Comparison of ENCODE assay signal across 26 mouse cellular contexts in genomic region chr12:78522176-78522575, GRCm38 (mm10).
DNase-seq lines count a peak whose midpoint lies in the region; ATAC-seq and TF ChIP-seq lines count a peak whose summit lies in the region.
"Had no signal": no experiment of that assay in that cellular context is flagged by ENCODE, and none has a peak within 500 bp of the region (broad histone marks: within the 10 kb centered on the region; RNA-seq: fewer than 3 reads in every experiment).

No protein-coding gene starts in this region.

- DNase-seq in heart, adult 11 months: peak; percentile 27
- DNase-seq in heart, postnatal 25 days (ENCODE audit: low spot score): no peak
- DNase-seq in retina, embryonic 14.5 days (ENCODE audit: low spot score): peak; percentile 79
- DNase-seq in adrenal gland, postnatal 10 days: no peak
- DNase-seq: adrenal gland, adult 2 months; adrenal gland, postnatal 14 days; adrenal gland, postnatal 36 days; B cell, adult 2 months; cerebellum, adult 11 months; cerebellum, adult 18-20 months; cerebellum, adult 8-10 months; cerebellum, adult 9-11 months; cerebellum, postnatal 14 days; cerebellum, postnatal 36 days; embryo, embryonic 11 days had no signal

- no peak overlapping the region for H3K4me3 ChIP-seq in intestine, postnatal 0 days (ENCODE audit: low read depth, low read length)
- H3K4me3 ChIP-seq: embryonic facial prominence, embryonic 13.5 days; embryonic facial prominence, embryonic 15.5 days; erythroblast, embryonic 14.5 days; forebrain, embryonic 10.5 days; forebrain, embryonic 12.5 days had no signal

- no peak for ATAC-seq in intestine, postnatal 0 days
- ATAC-seq: CD4-positive, CD25-positive, alpha-beta regulatory T cell, adult 4 months; forebrain, embryonic 14.5 days; forebrain, embryonic 16.5 days had no signal

- no peak overlapping the region for H3K9ac ChIP-seq in intestine, postnatal 0 days (ENCODE audit: low read depth, low read length)
- H3K9ac ChIP-seq: embryonic facial prominence, embryonic 13.5 days; embryonic facial prominence, embryonic 15.5 days; forebrain, embryonic 12.5 days had no signal

- 46% methylated on average over 1 of the region's 1 CpGs for WGBS in intestine, postnatal 0 days

- intact Hi-C loops in heart, postnatal 25 days (cut with DNase I): no loop called here

- H3K4me1 ChIP-seq in intestine, postnatal 0 days (replicated peaks; ENCODE audit: control insufficient read depth, insufficient read depth, low read length): no peaks in the 10 kb centered on the region
- H3K4me1 ChIP-seq: embryonic facial prominence, embryonic 13.5 days; embryonic facial prominence, embryonic 15.5 days; forebrain, embryonic 10.5 days; forebrain, embryonic 12.5 days had no signal

- no peak for TF ChIP-seq CTCF in intestine, postnatal 0 days (IDR thresholded peaks at IDR 0.05; ENCODE audit: low read depth)

- no peaks in the 10 kb centered on the region for H3K36me3 ChIP-seq in intestine, postnatal 0 days (ENCODE audit: control insufficient read depth, insufficient read depth)
- H3K36me3 ChIP-seq: embryonic facial prominence, embryonic 13.5 days; embryonic facial prominence, embryonic 15.5 days; forebrain, embryonic 10.5 days; forebrain, embryonic 12.5 days; G1E had no signal

- no peaks in the 10 kb centered on the region for H3K27me3 ChIP-seq in intestine, postnatal 0 days (replicated peaks; ENCODE audit: control insufficient read depth, insufficient read depth, low read length)
- H3K27me3 ChIP-seq: CH12.LX; embryonic facial prominence, embryonic 13.5 days; embryonic facial prominence, embryonic 15.5 days; forebrain, embryonic 12.5 days had no signal

- no peak overlapping the region for H3K27ac ChIP-seq in intestine, postnatal 0 days (ENCODE audit: low read depth, low read length)
- H3K27ac ChIP-seq: embryonic facial prominence, embryonic 13.5 days; embryonic facial prominence, embryonic 15.5 days; forebrain, embryonic 10.5 days; forebrain, embryonic 12.5 days had no signal

- H3K9me3 ChIP-seq in intestine, postnatal 0 days (ENCODE audit: control insufficient read depth): no peaks in the 10 kb centered on the region
- H3K9me3 ChIP-seq: embryonic facial prominence, embryonic 13.5 days; embryonic facial prominence, embryonic 15.5 days; forebrain, embryonic 10.5 days; forebrain, embryonic 12.5 days; G1E had no signal

- H3K4me2 ChIP-seq in intestine, postnatal 0 days (replicated peaks; ENCODE audit: low read depth): no peak overlapping the region
- H3K4me2 ChIP-seq: embryonic facial prominence, embryonic 13.5 days; embryonic facial prominence, embryonic 15.5 days; forebrain, embryonic 12.5 days had no signal

Comparison
In these comparisons a context has a peak if more than half of its experiments do, and no peak if none do; other contexts are left out.
1. DNase-seq: peak in heart, adult 11 months (single experiment) and retina, embryonic 14.5 days (single experiment); none in heart, postnatal 25 days (single experiment) and adrenal gland, postnatal 10 days (single experiment).